Mouse (Mus musculus) cerebellum, adult 11 months (tissue): ENCODE measurements around the gene Csrp3.

Source experiments
- DNase-seq: peaks from one replicate; pipeline ENCODE4 v3.0.0; 2022

Csrp3 gene

DNA sequence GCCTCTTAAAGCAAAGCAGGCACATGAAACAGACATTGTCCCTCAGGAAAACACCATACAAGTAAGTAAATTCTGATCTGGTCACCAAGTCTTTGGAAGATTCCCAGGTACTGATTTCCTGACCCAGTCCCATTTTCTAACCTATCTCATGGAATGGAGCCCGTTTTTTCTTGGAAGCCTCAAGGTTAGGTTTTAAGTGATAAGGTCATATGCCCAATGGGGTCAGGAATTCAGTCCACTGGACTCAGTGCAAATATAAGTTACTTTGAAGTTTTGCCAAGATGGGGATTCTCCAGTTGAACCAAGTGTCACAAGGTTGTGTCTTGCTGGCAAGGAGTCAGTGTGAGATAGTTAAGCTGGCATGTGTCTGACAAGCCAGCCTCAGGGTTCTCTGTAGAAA is 23.2 kb downstream of the Csrp3 start:
- DNase-seq = no peak

DNA sequence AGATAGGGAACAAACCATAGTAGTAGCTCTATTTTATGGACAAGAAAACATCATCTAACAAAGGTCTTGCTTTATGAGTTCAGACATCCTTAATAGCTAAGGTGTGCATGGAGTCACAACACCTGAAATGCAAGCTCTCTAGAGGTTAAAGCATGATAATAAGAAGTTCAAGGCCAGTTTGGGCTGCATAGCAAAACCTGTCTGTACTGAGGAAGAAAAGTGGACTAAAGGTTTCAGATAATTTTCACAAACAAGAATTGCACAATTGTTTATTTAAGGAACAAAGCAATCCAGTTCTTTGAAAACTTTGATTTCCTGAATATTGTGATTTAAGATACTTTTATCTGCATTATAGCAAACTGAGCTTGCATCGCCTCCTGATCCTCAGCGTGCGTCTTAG is 24.2 kb downstream of the Csrp3 start:
- DNase-seq = no peak

DNA sequence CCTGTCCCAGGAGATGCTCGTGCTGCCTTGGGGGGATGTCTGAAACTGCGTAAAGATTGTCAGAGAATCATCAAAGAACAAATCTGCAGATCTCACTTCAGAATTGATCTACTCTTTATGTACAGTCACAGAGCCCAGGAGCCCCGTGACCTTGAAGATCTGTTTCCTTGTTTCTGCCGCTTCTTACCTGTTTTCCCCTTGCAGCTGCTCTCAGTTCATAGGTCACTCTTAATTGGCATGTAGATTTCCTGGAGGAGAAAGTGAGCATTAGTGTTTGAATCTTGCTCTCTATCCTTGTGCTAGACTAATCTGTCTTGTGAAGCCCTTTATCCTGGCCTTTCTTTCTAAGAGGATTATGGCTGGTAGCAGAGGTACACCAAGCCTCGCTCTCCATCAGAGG is 26.2 kb downstream of the Csrp3 start:
- DNase-seq = no peak

DNA sequence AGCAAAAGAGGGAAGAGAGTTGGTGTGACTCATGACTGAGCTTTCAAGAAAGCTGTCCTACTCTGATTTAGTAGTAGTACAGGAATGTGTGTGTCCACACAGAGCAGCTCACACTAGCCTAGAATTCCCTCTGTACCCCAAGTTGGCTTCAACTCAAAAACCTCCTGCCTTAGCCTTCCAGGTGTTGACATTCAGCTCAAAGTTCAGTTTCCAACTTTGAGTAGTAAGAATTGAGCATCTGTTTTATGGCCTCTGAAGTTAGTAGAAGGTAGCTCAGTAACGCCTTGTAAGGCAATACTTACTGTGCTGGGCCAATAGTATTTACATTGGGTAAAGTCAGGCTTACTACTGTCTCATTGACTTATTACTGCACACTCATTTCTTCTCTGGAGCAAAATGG is 34.2 kb downstream of the Csrp3 start:
- no peak for DNase-seq

- DNase-seq = no peak
Observed at GRCm38 (mm10) chr7:48812358-48812757, 35.5 kb downstream of the Csrp3 start.

GRCm38 (mm10) chr7:48810652-48811051 is 37.2 kb downstream of the Csrp3 start:
- no peak for DNase-seq

DNA sequence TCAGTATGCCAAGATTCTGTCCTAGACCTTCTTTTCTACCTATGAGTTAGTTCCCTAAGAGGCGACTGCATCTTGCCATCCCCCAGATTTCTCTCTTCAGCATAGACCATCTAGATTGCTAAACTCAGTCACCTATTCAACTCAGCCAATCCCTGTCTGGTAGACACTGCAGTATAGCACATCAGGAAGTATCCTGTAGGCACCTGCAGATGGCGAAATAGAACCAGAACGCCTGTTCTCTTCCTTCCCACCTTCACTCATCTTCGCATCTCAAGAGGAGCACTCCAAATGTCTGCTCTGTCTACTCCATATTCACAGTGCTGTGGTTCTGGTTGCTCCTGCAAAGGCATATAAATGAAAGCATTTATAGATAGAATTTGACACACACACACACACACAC is 41.2 kb downstream of the Csrp3 start:
- no peak for DNase-seq

DNA sequence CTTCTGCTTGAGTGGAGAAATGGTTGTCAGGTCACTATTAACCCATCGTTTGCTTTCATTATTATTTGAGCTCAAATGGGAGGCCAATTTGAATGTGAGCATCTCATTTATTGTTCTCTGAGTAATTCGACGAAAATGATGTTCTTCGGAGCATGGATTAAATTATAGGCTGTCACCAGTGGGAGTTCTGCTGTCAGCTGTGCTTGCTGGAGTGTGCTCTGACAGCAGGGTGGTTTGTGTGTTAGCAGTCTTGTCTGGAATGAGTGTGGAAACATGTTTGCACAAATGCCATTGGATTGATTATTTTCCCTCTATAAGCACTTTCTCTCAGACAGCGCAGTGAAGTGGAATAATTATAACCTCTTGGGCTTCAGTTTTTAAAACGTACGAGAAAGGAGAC is 44.5 kb downstream of the Csrp3 start:
- no peak for DNase-seq

GRCm38 (mm10) chr7:48795130-48795529 is 52.7 kb downstream of the Csrp3 start:
- no peak for DNase-seq

GRCm38 (mm10) chr7:48791412-48791811 is 56.4 kb downstream of the Csrp3 start:
- no peak for DNase-seq

GRCm38 (mm10) chr7:48790117-48790516 is 57.7 kb downstream of the Csrp3 start:
- no peak for DNase-seq

- peak; percentile 89 for DNase-seq
Observed at GRCm38 (mm10) chr7:48788851-48789572, 58.8 kb downstream of the Csrp3 start, which contains the start of gene Zdhhc13. TSS of gene Zdhhc13 (plus strand) at chr7:48789003.

DNA sequence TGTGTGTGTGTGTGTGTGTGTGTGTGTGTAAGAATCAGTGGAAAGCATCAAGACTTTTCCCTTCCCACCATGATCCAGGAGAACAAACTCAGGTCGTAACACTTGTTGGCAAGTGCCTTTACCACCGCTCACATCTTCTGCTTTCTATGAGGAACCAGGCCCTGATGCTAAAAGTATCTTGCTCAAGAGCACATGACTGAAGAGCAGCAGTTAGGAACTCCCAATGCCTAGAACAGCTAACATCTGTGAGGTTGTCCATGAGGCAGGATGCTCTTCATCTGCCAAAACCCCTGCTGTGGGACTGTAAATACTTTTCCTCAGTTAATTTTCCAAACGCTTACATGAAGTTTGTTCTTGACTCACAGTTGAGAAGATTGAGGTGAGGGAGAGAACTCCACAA is 59.5 kb downstream of the Csrp3 start:
- DNase-seq = no peak

DNA sequence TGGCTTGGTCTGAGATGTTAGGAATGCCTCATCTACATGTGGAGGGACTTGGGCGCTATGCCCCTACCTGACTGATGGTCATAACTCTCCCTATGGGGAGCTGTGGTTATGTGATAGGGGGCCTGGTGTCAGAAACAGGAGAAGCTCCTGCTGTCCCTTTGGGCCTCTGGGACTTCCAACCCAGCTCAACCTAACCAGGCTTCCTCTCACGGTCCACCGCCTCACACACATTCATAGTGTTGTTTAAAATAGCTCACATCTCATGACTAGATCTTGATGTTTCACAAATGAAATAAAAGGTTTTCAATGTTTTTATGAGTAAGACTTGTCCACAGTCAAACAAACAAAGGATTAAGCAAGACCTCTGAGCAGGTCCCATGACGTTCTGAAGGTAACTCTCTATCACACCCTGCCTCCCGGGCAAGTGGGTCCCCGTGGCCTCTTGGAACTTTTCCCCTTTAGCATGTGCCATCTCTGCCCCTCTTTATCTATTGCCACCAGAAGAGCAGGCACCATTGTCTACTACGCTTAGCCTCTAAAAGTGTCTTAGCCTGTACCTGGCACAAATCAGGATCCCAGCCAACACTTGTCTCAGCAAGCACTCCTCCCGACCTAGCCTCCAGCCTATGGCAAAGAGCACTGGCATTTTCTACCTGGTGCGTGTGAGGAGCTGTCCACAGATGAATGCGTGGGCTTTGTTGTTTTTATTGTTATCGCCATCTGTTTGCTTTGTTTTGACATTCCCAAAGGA is 62.9 kb downstream of the Csrp3 start:
- DNase-seq = no peak

GRCm38 (mm10) chr7:48782432-48782831 is 65.4 kb downstream of the Csrp3 start:
- DNase-seq = no peak
